Mouse (Mus musculus): Measurements from ENCODE around the gene Cmtm1.
"Not testable (repeated sequence)": the region's sequence is repeated elsewhere in the genome, so short reads cannot be mapped to it uniquely, and the experiment has no call there.

Gene Cmtm1

GRCm38 (mm10) chr8:104309441-104310155, at the start of gene Cmtm1, which contains the start of gene Gm45711:
Gene Cmtm1 (minus strand): TSS chr8:104310145.
Gene Gm45711 (minus strand): TSS chr8:104310081.
- DNase-seq = not testable (repeated sequence)

GRCm38 (mm10) chr8:104358637-104359036, 48.7 kb upstream of the Cmtm1 start:
- no peak for DNase-seq

GRCm38 (mm10) chr8:104354504-104354903, 44.6 kb upstream of the Cmtm1 start:
- DNase-seq = no peak

GRCm38 (mm10) chr8:104353186-104353585, 43.2 kb upstream of the Cmtm1 start:
- no peak for DNase-seq

GRCm38 (mm10) chr8:104350047-104350446, 40.1 kb upstream of the Cmtm1 start:
- DNase-seq = no peak

GRCm38 (mm10) chr8:104348971-104349370, 39.0 kb upstream of the Cmtm1 start:
- no peak for DNase-seq

- no peak for DNase-seq
Observed at GRCm38 (mm10) chr8:104346706-104347105, 36.8 kb upstream of the Cmtm1 start.

GRCm38 (mm10) chr8:104344622-104345021, 34.7 kb upstream of the Cmtm1 start:
- DNase-seq = no peak

- peak; percentile 82 to 89 for DNase-seq
Observed at GRCm38 (mm10) chr8:104343957-104344356, 34.0 kb upstream of the Cmtm1 start.

GRCm38 (mm10) chr8:104342426-104342825, 32.5 kb upstream of the Cmtm1 start:
- no peak for DNase-seq

GRCm38 (mm10) chr8:104341678-104342077, 31.7 kb upstream of the Cmtm1 start:
- no peak for DNase-seq

- DNase-seq = peak; percentile 85 to 89
Observed at GRCm38 (mm10) chr8:104341106-104341561, 31.2 kb upstream of the Cmtm1 start.

- peak; percentile 89 to 92 for DNase-seq
Observed at GRCm38 (mm10) chr8:104340233-104341105, 30.5 kb upstream of the Cmtm1 start.

- DNase-seq = no peak
Observed at GRCm38 (mm10) chr8:104339983-104340232, 30.0 kb upstream of the Cmtm1 start.

GRCm38 (mm10) chr8:104339229-104339982, 29.5 kb upstream of the Cmtm1 start, which contains the start of gene Cmtm3:
Gene Cmtm3 (plus strand): TSS chr8:104339410.
- peak; percentile 51 to 59 for DNase-seq

GRCm38 (mm10) chr8:104337890-104338289, 27.9 kb upstream of the Cmtm1 start:
- no peak for DNase-seq

GRCm38 (mm10) chr8:104336806-104337205, 26.9 kb upstream of the Cmtm1 start:
- no peak for DNase-seq

- peak in 1 of 2 experiments; percentile 24 for DNase-seq
Observed at GRCm38 (mm10) chr8:104334196-104334595, 24.3 kb upstream of the Cmtm1 start.

GRCm38 (mm10) chr8:104333786-104334185, 23.8 kb upstream of the Cmtm1 start:
- DNase-seq = peak in 1 of 2 experiments; percentile 26

- DNase-seq = peak in 1 of 2 experiments; percentile 3
Observed at GRCm38 (mm10) chr8:104332665-104333631, 23.0 kb upstream of the Cmtm1 start.

- not testable (repeated sequence) for DNase-seq
Observed at GRCm38 (mm10) chr8:104321930-104322329, 12.0 kb upstream of the Cmtm1 start, which contains the start of gene Cmtm2b. Gene Cmtm2b (plus strand): TSS chr8:104322230.

GRCm38 (mm10) chr8:104321267-104321666, 11.3 kb upstream of the Cmtm1 start, which contains the start of gene Gm11020:
Gene Gm11020 (plus strand): TSS chr8:104321567.
- DNase-seq = not testable (repeated sequence)

Measured in lung, postnatal 4 days (tissue).